Mouse (Mus musculus): ENCODE results near the gene Chpt1. TPM values are rescaled to one million over a fixed set of nuclear protein-coding genes. Genes with fewer than 3 reads are reported as not detected.

Chpt1 gene
- 90.5 and 98.9 TPM in 2 replicates for polyA plus RNA-seq (2012; rRNA removed)

- TF ChIP-seq CTCF (IDR thresholded peaks at IDR 0.05; ENCODE audit: extremely low read depth, insufficient read length, insufficient replicate concordance, low read depth, low read length) = no peak
- peak; percentile 52; the same call in 1 of the 2 replicates for TF ChIP-seq POLR2A (IDR thresholded peaks at IDR 0.05; ENCODE audit: low read depth, low read length)
- no peaks in the 10 kb centered on the region for H3K27me3 ChIP-seq (ENCODE audit: control insufficient read depth, insufficient read depth, low read length)
- peak within 1 kb of the TSS; percentile 81 for H3K27ac ChIP-seq (ENCODE audit: insufficient read depth, low read depth, low read length)
- peaks cover 19% of the 10 kb centered on the region; the same call in 1 of the 2 replicates for H3K4me1 ChIP-seq (ENCODE audit: control insufficient read depth, insufficient read depth, insufficient read length, low read length)
- no peaks in the 10 kb centered on the region for H3K36me3 ChIP-seq (ENCODE audit: control insufficient read depth, insufficient read depth, low read length)
- WGBS = under 1% methylated on average over 72 of the region's 80 CpGs
- H3K4me3 ChIP-seq (ENCODE audit: low read depth, low read length) = peak within 1 kb of the TSS; percentile 73
Measured at GRCm38 (mm10) chr10:88503421-88504314, at the start of gene Chpt1. Gene Chpt1, minus strand, starts transcription at chr10:88504073.

- H3K4me1 ChIP-seq (ENCODE audit: control insufficient read depth, insufficient read depth, insufficient read length, low read length) = no peaks in the 10 kb centered on the region
- no peaks in the 10 kb centered on the region for H3K36me3 ChIP-seq (ENCODE audit: control insufficient read depth, insufficient read depth, low read length)
- 97% methylated on average over 2 of the region's 2 CpGs for WGBS
- H3K27me3 ChIP-seq (ENCODE audit: control insufficient read depth, insufficient read depth, low read length) = no peaks in the 10 kb centered on the region
- H3K27ac ChIP-seq (ENCODE audit: insufficient read depth, low read depth, low read length) = no peak overlapping the region
- H3K4me3 ChIP-seq (ENCODE audit: low read depth, low read length) = no peak overlapping the region
- TF ChIP-seq CTCF (IDR thresholded peaks at IDR 0.05; ENCODE audit: extremely low read depth, insufficient read length, insufficient replicate concordance, low read depth, low read length) (no peak; the same call in 1 of the 2 replicates), POLR2A (IDR thresholded peaks at IDR 0.05; ENCODE audit: low read depth, low read length) (no peak)
Measured at GRCm38 (mm10) chr10:88552738-88553137, 48.9 kb upstream of the Chpt1 start.

- Histone ChIP-seq H3K4me3 (ENCODE audit: low read depth, low read length) (no peak overlapping the region), H3K27me3 (ENCODE audit: control insufficient read depth, insufficient read depth, low read length) (no peaks in the 10 kb centered on the region), H3K27ac (ENCODE audit: insufficient read depth, low read depth, low read length) (no peak overlapping the region), H3K4me1 (ENCODE audit: control insufficient read depth, insufficient read depth, insufficient read length, low read length) (no peaks in the 10 kb centered on the region), H3K36me3 (ENCODE audit: control insufficient read depth, insufficient read depth, low read length) (no peaks in the 10 kb centered on the region)
- TF ChIP-seq POLR2A (IDR thresholded peaks at IDR 0.05; ENCODE audit: low read depth, low read length) = no peak
- TF ChIP-seq CTCF (IDR thresholded peaks at IDR 0.05; ENCODE audit: extremely low read depth, insufficient read length, insufficient replicate concordance, low read depth, low read length) = no peak
- WGBS = 88% methylated on average over 3 of the region's 3 CpGs
Measured at GRCm38 (mm10) chr10:88550225-88550624, 46.4 kb upstream of the Chpt1 start.

GRCm38 (mm10) chr10:88547635-88548034, 43.8 kb upstream of the Chpt1 start:
- Histone ChIP-seq H3K27ac (ENCODE audit: insufficient read depth, low read depth, low read length) (no peak overlapping the region), H3K4me1 (ENCODE audit: control insufficient read depth, insufficient read depth, insufficient read length, low read length) (no peaks in the 10 kb centered on the region), H3K27me3 (ENCODE audit: control insufficient read depth, insufficient read depth, low read length) (no peaks in the 10 kb centered on the region), H3K36me3 (ENCODE audit: control insufficient read depth, insufficient read depth, low read length) (no peaks in the 10 kb centered on the region), H3K4me3 (ENCODE audit: low read depth, low read length) (no peak overlapping the region)
- TF ChIP-seq POLR2A (IDR thresholded peaks at IDR 0.05; ENCODE audit: low read depth, low read length) (no peak), CTCF (IDR thresholded peaks at IDR 0.05; ENCODE audit: extremely low read depth, insufficient read length, insufficient replicate concordance, low read depth, low read length) (no peak)
- WGBS = 59% methylated on average over 2 of the region's 2 CpGs

GRCm38 (mm10) chr10:88530631-88531030, 26.8 kb upstream of the Chpt1 start:
- Histone ChIP-seq H3K27ac (ENCODE audit: insufficient read depth, low read depth, low read length) (no peak overlapping the region), H3K27me3 (ENCODE audit: control insufficient read depth, insufficient read depth, low read length) (no peaks in the 10 kb centered on the region), H3K4me1 (ENCODE audit: control insufficient read depth, insufficient read depth, insufficient read length, low read length) (no peaks in the 10 kb centered on the region), H3K36me3 (ENCODE audit: control insufficient read depth, insufficient read depth, low read length) (no peaks in the 10 kb centered on the region), H3K4me3 (ENCODE audit: low read depth, low read length) (no peak overlapping the region)
- WGBS = 62% methylated on average over 5 of the region's 5 CpGs
- TF ChIP-seq CTCF (IDR thresholded peaks at IDR 0.05; ENCODE audit: extremely low read depth, insufficient read length, insufficient replicate concordance, low read depth, low read length) = no peak
- no peak for TF ChIP-seq POLR2A (IDR thresholded peaks at IDR 0.05; ENCODE audit: low read depth, low read length)

GRCm38 (mm10) chr10:88524016-88524415, 20.1 kb upstream of the Chpt1 start:
- no peak overlapping the region for H3K27ac ChIP-seq (ENCODE audit: insufficient read depth, low read depth, low read length)

GRCm38 (mm10) chr10:88523212-88523611, 19.3 kb upstream of the Chpt1 start:
- Histone ChIP-seq H3K27me3 (ENCODE audit: control insufficient read depth, insufficient read depth, low read length) (no peaks in the 10 kb centered on the region), H3K27ac (ENCODE audit: insufficient read depth, low read depth, low read length) (no peak overlapping the region), H3K4me3 (ENCODE audit: low read depth, low read length) (no peak overlapping the region), H3K4me1 (ENCODE audit: control insufficient read depth, insufficient read depth, insufficient read length, low read length) (no peaks in the 10 kb centered on the region), H3K36me3 (ENCODE audit: control insufficient read depth, insufficient read depth, low read length) (no peaks in the 10 kb centered on the region)
- WGBS = 55% methylated on average over 1 of the region's 1 CpGs
- TF ChIP-seq CTCF (IDR thresholded peaks at IDR 0.05; ENCODE audit: extremely low read depth, insufficient read length, insufficient replicate concordance, low read depth, low read length) (no peak), POLR2A (IDR thresholded peaks at IDR 0.05; ENCODE audit: low read depth, low read length) (no peak)

More at GRCm38 (mm10) chr10:88524016-88524415, 20.1 kb upstream of the Chpt1 start:
- TF ChIP-seq POLR2A (IDR thresholded peaks at IDR 0.05; ENCODE audit: low read depth, low read length) (no peak), CTCF (IDR thresholded peaks at IDR 0.05; ENCODE audit: extremely low read depth, insufficient read length, insufficient replicate concordance, low read depth, low read length) (no peak)
- Histone ChIP-seq H3K4me3 (ENCODE audit: low read depth, low read length) (no peak overlapping the region), H3K27me3 (ENCODE audit: control insufficient read depth, insufficient read depth, low read length) (no peaks in the 10 kb centered on the region), H3K4me1 (ENCODE audit: control insufficient read depth, insufficient read depth, insufficient read length, low read length) (no peaks in the 10 kb centered on the region), H3K36me3 (ENCODE audit: control insufficient read depth, insufficient read depth, low read length) (no peaks in the 10 kb centered on the region)
- WGBS = 70% methylated on average over 2 of the region's 2 CpGs

Measured in small intestine, adult 2 months (tissue).